Mouse (Mus musculus) limb, embryonic 14.5 days (tissue): Measurements from ENCODE around the gene Zfp784. TPM values are rescaled to one million over a fixed set of nuclear protein-coding genes. Genes with fewer than 3 reads are reported as not detected.

Experiments
- ATAC-seq: fragments of 200-750 bp; cut with Nextera tagmentation; 2 replicates; pipeline ENCODE4 v1.8.0; 2017; ENCODE audit warnings: low read depth, moderate number of reproducible peaks, moderate TSS enrichment; ENCODE audit not compliant: low FRiP score
- DNase-seq: peaks from one replicate; pipeline ENCODE4 v3.0.0-alpha.2; 2015; ENCODE audit warnings: low spot score
- H3K27ac ChIP-seq: fragments of 300-500 bp; sonication (generic); replicated peaks from 2 replicates; pipeline ENCODE4 v1.5.1; 2014; ENCODE audit warnings: low read depth, mild to moderate bottlenecking, low read length, moderate library complexity, mixed read lengths
- H3K27me3 ChIP-seq: fragments of 300-500 bp; sonication (generic); 2 replicates; pipeline ENCODE4 v1.6.1; 2014; ENCODE audit warnings: low read length, mixed read lengths; ENCODE audit not compliant: control insufficient read depth, insufficient read depth
- H3K36me3 ChIP-seq: fragments of 300-500 bp; sonication (generic); 2 replicates; pipeline ENCODE4 v1.6.1; 2014; ENCODE audit warnings: mild to moderate bottlenecking, low read length, moderate library complexity, mixed read lengths; ENCODE audit not compliant: control insufficient read depth, insufficient read depth
- H3K4me1 ChIP-seq: fragments of 300-500 bp; sonication (generic); 2 replicates; pipeline ENCODE4 v1.6.1; 2014; ENCODE audit warnings: antibody characterized with exemption, low read length, mixed read lengths; ENCODE audit not compliant: control insufficient read depth, insufficient read depth
- H3K4me2 ChIP-seq: fragments of 300-500 bp; sonication (generic); replicated peaks from 2 replicates; pipeline ENCODE4 v1.6.1; 2014; ENCODE audit warnings: low read depth, mild to moderate bottlenecking, low read length, moderate library complexity; ENCODE audit not compliant: severe bottlenecking
- H3K4me3 ChIP-seq: fragments of 300-500 bp; sonication (generic); replicated peaks from 2 replicates; pipeline ENCODE4 v1.5.1; 2014; ENCODE audit warnings: low read length
- H3K9ac ChIP-seq: fragments of 300-500 bp; sonication (generic); 2 replicates; pipeline ENCODE4 v1.6.1; 2014; ENCODE audit warnings: mild to moderate bottlenecking, low read depth, low read length, moderate library complexity; ENCODE audit not compliant: severe bottlenecking
- H3K9me3 ChIP-seq: fragments of 300-500 bp; sonication (generic); 2 replicates; pipeline ENCODE4 v1.6.1; 2016; ENCODE audit warnings: low read length; ENCODE audit not compliant: control insufficient read depth
- POLR2A ChIP-seq: fragments of 200-500 bp; IDR thresholded peaks from 2 replicates; pipeline ENCODE4 v1.8.0; 2012; ENCODE audit warnings: inconsistent platforms, mild to moderate bottlenecking, moderate library complexity, borderline replicate concordance; ENCODE audit not compliant: insufficient read depth, insufficient read length; ENCODE audit errors: extremely low read depth
- WGBS: fragments of 180-500 bp; shearing (Covaris S2); extraction: QIAGEN DNeasy Blood & Tissue Kit; methylation state at CpG from one replicate; pipeline ENCODE4 v1.1.7; 2014; 5-methylcytosine and 5-hydroxymethylcytosine counted together
- polyA plus RNA-seq, 2 experiments: library from polyadenylated mRNA; depleted of rRNA in 1 of 2; stranded (reverse) in 1 of 2; unstranded in 1 of 2; fragments of >200 nt; fragmentation: Nextera tagmentation in 1 of 2; extraction: Ambion mirVana in 1 of 2; gene quantifications; 2 replicates each; pipeline versions ENCODE4 v1.2.1 to v1.2.3; 2012 to 2014

Gene Zfp784
- 6.5 and 6.8 TPM in 2 replicates for polyA plus RNA-seq (2012; rRNA removed)
- 5.6 and 6.3 TPM in 2 replicates for polyA plus RNA-seq (2014; fragmentation: Nextera tagmentation; extraction: Ambion mirVana)

DNA sequence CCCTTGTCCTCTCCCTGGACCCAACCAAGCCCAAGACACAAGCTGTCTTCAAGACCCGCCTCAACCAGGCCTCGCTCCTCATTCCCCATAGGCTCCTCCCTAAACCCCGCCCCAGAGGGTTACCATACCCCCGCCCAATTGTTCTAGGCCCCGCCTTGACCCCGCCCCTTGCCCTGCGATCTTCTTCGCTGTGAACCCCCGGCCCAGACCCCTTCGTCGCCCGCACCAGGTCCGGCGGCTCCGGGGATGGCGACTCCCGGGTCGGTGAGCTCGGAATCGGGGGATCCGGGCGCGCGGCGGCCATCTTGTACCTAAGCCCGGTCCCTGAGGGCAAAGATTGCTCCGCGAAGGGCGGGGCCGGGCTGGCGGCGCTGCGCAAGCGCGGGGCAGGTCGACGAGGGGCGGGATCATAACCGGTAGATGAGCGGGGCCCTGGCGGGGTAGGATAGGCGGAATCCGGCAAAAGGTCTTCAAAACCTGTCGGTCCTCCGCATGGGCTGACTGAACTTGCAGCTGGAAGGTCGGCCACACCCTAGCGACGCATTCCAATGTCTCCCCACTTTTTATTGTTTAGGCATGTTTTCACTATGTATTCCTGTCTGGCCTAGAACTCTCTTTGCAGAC, at the start of gene Zfp784:
Gene Zfp784 (minus strand): TSS at position 338 of the 624 bp plus-strand sequence.
- H3K9ac ChIP-seq: peak within 1 kb of the TSS; percentile 64
- H3K9me3 ChIP-seq: peaks cover 7% of the 10 kb centered on the region; the same call in 1 of the 2 replicates
- 0% methylated on average over 39 of the region's 48 CpGs for WGBS
- peak within 1 kb of the TSS; percentile 85 for H3K27ac ChIP-seq
- DNase-seq (peak; percentile 93), ATAC-seq (peak; percentile 97)
- 0 out of 2 replicates have a peak, but pooled peaks have one; percentile 11 for TF ChIP-seq POLR2A
- H3K4me1 ChIP-seq: peaks cover 3% of the 10 kb centered on the region; the same call in 1 of the 2 replicates
- peak within 1 kb of the TSS; percentile 50 for H3K4me3 ChIP-seq
- no peaks in the 10 kb centered on the region for H3K27me3 ChIP-seq
- peaks cover 33% of the 10 kb centered on the region for H3K36me3 ChIP-seq
- H3K4me2 ChIP-seq: peak within 1 kb of the TSS; percentile 49

DNA sequence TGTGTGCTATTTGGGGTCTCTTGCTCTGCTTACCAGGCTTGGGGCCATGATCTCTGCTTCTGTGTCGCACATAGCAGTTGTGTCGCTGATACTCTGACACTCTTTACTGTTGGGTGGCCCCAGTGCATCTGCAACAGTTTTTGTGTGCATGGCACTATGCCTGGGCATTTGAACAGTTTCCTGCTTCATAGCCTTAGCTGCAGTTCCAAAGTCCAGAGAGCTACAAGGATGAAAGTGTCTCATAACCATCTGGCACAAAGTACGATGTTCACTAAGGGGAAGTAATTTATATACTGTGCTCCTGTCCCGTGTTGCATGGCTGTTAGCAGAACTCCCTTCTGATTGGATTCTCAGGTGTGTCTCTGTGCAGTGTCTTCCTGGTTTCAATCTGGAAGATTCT, 49.6 kb upstream of the Zfp784 start:
- Histone ChIP-seq H3K4me2 (no peak overlapping the region), H3K36me3 (peaks cover 67% of the 10 kb centered on the region), H3K4me1 (no peaks in the 10 kb centered on the region), H3K9ac (no peak overlapping the region), H3K4me3 (no peak overlapping the region), H3K27ac (no peak overlapping the region), H3K27me3 (no peaks in the 10 kb centered on the region), H3K9me3 (no peaks in the 10 kb centered on the region)
- ATAC-seq: no peak
- WGBS: 85% methylated on average over 4 of the region's 4 CpGs
- no peak for DNase-seq
- no peak for TF ChIP-seq POLR2A

DNA sequence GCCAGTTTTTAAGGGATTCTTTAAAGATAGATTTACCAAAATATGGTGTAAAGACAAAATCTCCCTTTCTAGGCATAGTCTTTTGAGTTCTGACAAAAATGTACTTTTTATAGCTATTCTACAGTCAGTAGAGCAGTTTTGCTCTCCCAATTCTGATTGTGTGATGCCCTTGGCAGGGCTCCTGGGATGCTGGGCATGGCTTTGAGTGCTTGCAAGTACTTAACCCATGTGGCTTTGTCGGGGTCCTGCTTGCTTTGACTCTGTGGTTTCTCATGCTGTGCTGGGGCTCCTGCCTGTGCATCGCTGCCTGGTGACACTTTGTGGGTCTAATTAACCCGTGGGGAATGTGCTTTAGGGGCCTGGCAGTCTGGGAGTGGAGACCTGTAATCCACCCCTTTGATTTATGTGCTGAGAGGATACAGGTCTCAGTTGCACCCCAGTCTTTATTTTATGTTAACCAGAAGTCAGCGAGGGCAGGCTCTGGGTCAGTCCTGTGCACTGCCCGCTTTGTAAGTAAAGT, 48.7 kb upstream of the Zfp784 start:
- H3K9me3 ChIP-seq: no peaks in the 10 kb centered on the region
- H3K4me3 ChIP-seq: no peak overlapping the region
- DNase-seq: no peak
- no peak overlapping the region for H3K27ac ChIP-seq
- H3K9ac ChIP-seq: 0 out of 2 replicates have a peak overlapping the region, but pooled peaks have one; percentile 12
- no peak for TF ChIP-seq POLR2A
- H3K4me2 ChIP-seq: no peak overlapping the region
- H3K27me3 ChIP-seq: no peaks in the 10 kb centered on the region
- 20% methylated on average over 5 of the region's 5 CpGs for WGBS
- peaks cover 61% of the 10 kb centered on the region for H3K36me3 ChIP-seq
- H3K4me1 ChIP-seq: no peaks in the 10 kb centered on the region
- ATAC-seq: no peak

DNA sequence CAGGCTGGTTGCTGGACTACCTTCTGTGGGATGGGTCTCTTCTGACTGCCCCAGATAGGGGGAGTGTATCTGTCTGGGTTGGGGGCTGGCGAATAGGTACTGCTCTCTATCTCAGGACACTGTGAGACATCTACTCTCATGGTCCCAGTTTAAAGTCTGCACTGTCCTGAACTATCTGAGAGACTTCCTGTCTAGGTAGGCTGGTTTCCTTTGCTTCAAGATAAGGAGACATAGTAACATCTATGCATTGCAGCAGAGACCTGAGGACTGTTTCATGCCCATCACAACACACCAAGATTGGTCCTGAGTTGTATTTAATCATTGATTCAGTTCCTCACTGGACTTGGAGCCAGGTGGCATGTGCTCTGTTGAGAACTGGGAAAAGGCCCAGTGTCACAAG, 47.3 kb upstream of the Zfp784 start:
- H3K9ac ChIP-seq: no peak overlapping the region
- no peaks in the 10 kb centered on the region for H3K27me3 ChIP-seq
- DNase-seq: no peak
- H3K4me2 ChIP-seq: no peak overlapping the region
- TF ChIP-seq POLR2A: no peak
- H3K27ac ChIP-seq: no peak overlapping the region
- H3K4me1 ChIP-seq: peaks cover 10% of the 10 kb centered on the region; the same call in 1 of the 2 replicates
- peaks cover 52% of the 10 kb centered on the region for H3K36me3 ChIP-seq
- 92% methylated on average over 1 of the region's 1 CpGs for WGBS
- ATAC-seq: no peak
- no peaks in the 10 kb centered on the region for H3K9me3 ChIP-seq
- no peak overlapping the region for H3K4me3 ChIP-seq

DNA sequence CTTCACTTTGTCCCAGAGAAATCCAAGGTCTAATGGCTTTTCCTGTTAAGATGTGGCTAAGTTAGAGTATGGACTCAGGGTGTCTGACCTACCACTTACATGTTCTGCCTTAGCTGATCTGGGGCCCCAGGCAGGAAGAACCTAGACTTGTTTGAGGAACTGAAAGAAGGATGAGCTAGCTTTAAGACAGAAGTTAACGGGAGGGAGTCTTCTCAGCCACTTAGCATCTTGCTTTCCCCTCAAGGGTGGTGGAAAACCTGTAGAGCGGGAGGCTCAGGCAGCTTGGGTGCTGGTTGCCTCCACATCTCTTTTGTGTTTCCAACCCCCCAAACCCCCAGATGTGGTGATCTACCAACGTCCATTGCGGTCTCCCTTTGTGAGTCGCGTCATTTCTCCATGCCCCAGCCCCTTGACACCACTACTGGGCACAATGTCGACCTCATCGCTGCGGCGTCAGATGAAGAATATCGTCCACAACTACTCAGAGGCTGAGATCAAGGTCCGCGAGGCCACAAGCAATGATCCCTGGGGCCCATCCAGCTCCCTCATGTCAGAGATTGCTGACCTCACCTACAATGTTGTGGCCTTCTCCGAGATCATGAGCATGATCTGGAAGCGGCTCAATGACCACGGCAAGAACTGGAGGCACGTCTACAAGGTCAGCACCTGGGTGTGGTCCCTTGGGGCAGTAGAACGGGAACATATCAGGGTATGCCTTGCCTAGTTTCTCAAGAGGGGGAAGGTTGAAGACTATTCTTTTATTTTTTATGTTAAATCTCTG, 45.3 kb upstream of the Zfp784 start:
- ATAC-seq (no peak), DNase-seq (no peak)
- Histone ChIP-seq H3K9me3 (no peaks in the 10 kb centered on the region), H3K27me3 (no peaks in the 10 kb centered on the region), H3K9ac (no peak overlapping the region), H3K36me3 (peaks cover 42% of the 10 kb centered on the region), H3K4me2 (no peak overlapping the region), H3K4me1 (peaks cover 10% of the 10 kb centered on the region; the same call in 1 of the 2 replicates), H3K4me3 (no peak overlapping the region), H3K27ac (no peak overlapping the region)
- 90% methylated on average over 18 of the region's 18 CpGs for WGBS
- no peak for TF ChIP-seq POLR2A
